Mouse (Mus musculus) megakaryocyte, embryonic 14.5 days (primary cell): ENCODE results near the gene Sgpp2. TPM values are rescaled to one million over a fixed set of nuclear protein-coding genes. Genes with fewer than 3 reads are reported as not detected.

Source experiments
- H3K27me3 ChIP-seq: replicated peaks from 2 replicates; pipeline ENCODE3; 2012; ENCODE audit warnings: inconsistent platforms
- H3K36me3 ChIP-seq: replicated peaks from 2 replicates; pipeline ENCODE3; 2012; ENCODE audit warnings: low read length, inconsistent platforms, mixed read lengths
- H3K4me1 ChIP-seq: 2 replicates; pipeline ENCODE4 v1.6.1; 2012; ENCODE audit warnings: inconsistent platforms
- H3K4me3 ChIP-seq: replicated peaks from 2 replicates; pipeline ENCODE3; 2012; ENCODE audit warnings: moderate library complexity, mild to moderate bottlenecking, inconsistent platforms
- H3K9me3 ChIP-seq: 2 replicates; pipeline ENCODE4 v1.6.1; 2012; ENCODE audit warnings: inconsistent platforms
- FLI1 ChIP-seq: IDR thresholded peaks from 2 replicates; pipeline ENCODE4 v1.6.1; 2012; ENCODE audit warnings: low read length, inconsistent platforms, mixed read lengths
- GATA1 ChIP-seq: IDR thresholded peaks from 3 replicates; pipeline ENCODE4 v1.6.1; 2012; ENCODE audit warnings: mixed read lengths, low read length, inconsistent platforms, borderline replicate concordance
- polyA plus RNA-seq: library from polyadenylated mRNA; stranded (reverse); fragments of >175 nt; gene quantifications from 2 replicates; pipeline ENCODE4 v1.2.3, GENCODE M21; 2012; ENCODE audit warnings: low replicate concordance; ENCODE audit not compliant: insufficient read depth

The Sgpp2 gene
- polyA plus RNA-seq, 1 experiment: not detected

DNA sequence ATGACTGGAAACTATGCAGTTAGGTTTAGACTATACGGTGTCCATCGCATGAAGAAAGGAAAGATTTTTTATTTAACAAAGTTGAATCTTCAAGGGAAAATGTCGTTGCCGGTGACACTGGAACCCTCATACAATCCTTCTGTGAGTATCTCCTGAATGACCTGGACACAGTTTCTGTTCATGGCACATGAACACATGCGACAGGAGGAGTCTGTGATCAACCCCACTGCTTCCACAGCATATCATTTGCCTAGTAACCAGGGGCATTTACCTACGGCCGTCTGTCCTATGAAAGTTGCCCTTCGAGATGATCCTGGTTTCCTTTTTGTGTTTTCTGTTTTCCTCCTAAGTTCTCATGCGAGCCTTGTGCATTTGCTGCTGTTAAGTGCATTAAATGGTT, 123.3 kb downstream of the Sgpp2 start:
- Histone ChIP-seq H3K27me3 (no peaks in the 10 kb centered on the region), H3K9me3 (no peaks in the 10 kb centered on the region), H3K4me3 (no peak overlapping the region), H3K36me3 (peaks cover 54% of the 10 kb centered on the region), H3K4me1 (peaks cover 24% of the 10 kb centered on the region)
- TF ChIP-seq GATA1: no peak
- no peak for TF ChIP-seq FLI1

DNA sequence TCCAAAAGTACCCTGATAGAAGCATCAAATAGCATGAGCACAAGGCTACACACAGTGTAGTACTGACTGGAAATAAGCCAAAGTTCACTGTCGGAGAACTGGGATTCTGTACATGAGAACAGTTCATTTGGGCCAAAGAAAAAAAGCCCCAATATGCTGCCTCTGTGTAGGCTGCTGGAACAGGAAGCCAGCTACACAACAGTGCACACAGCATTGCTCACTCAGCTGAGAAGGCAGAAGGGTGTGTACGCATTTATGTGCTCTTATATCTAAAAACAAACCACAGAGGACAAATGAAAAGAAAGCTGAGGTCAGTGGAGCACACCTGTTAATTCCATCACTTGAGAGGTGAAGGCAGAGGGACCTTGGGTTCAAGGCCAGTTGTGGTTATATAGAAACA, 125.8 kb downstream of the Sgpp2 start:
- no peak overlapping the region for H3K4me3 ChIP-seq
- TF ChIP-seq GATA1: no peak
- no peak for TF ChIP-seq FLI1
- peaks cover 18% of the 10 kb centered on the region for H3K4me1 ChIP-seq
- no peaks in the 10 kb centered on the region for H3K27me3 ChIP-seq
- no peaks in the 10 kb centered on the region for H3K9me3 ChIP-seq
- peaks cover 60% of the 10 kb centered on the region for H3K36me3 ChIP-seq

DNA sequence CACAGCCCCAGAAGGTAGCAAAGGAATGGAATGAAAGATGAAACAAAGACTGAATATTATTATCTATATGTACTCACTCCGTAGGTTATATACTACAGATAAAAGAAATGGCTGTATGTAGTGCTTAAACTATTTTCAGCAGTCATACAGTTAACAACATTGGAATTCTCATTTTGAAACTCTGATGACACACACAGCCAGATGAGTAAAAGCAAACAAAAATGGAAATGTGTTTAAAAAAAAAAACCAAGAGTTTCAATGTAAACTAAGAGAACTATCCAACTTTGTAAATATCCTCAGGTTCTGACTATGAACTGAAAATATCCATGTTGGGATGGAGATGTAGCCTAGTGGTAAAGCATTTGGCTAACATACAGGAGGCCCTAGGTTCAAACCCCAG, 126.3 kb downstream of the Sgpp2 start:
- Histone ChIP-seq H3K4me3 (no peak overlapping the region), H3K4me1 (peaks cover 18% of the 10 kb centered on the region), H3K36me3 (peaks cover 60% of the 10 kb centered on the region), H3K27me3 (no peaks in the 10 kb centered on the region), H3K9me3 (no peaks in the 10 kb centered on the region)
- TF ChIP-seq GATA1 (no peak), FLI1 (no peak)

DNA sequence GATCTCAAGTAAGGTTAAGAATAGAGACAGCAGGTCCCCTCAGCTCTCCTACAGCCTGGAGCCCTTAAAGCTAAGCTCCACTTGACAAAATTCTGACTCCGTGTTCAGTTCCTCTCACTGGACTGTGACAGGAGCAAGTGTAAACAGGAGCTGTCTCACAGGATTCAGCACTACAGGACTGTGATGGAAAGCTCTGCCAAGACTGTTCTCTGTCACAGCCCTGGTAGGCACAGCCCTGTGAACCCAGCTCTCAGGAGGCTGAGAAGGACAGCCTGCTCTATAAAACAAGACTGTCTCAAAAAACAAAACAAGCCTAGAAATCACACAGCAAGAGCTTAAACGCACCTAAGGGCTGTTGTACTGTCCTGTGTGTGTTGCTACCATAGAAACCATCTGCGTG, 127.0 kb downstream of the Sgpp2 start:
- TF ChIP-seq FLI1 (no peak), GATA1 (no peak)
- H3K27me3 ChIP-seq: no peaks in the 10 kb centered on the region
- H3K4me1 ChIP-seq: peaks cover 18% of the 10 kb centered on the region
- H3K4me3 ChIP-seq: no peak overlapping the region
- peaks cover 60% of the 10 kb centered on the region for H3K36me3 ChIP-seq
- no peaks in the 10 kb centered on the region for H3K9me3 ChIP-seq

DNA sequence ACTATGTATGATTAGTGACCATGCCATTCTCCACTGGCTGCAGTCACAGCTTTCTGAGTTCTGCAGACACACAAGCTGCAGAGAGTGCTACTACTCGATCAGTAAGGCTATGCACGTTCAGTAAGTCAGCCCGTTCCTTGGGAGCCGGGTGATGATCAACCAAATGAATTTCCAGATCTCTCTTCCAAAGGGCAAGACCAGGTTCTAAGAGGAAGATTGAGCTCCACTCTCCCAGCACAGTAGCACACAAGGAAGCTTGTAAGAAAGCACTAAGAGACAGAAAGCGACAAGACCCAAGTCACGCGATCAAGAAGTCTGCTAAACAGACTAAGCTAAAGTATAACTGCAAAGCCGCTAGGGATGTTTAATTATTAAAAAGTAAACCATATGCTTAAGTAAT, 130.6 kb downstream of the Sgpp2 start:
- Histone ChIP-seq H3K27me3 (no peaks in the 10 kb centered on the region), H3K4me1 (peaks cover 13% of the 10 kb centered on the region), H3K9me3 (no peaks in the 10 kb centered on the region), H3K4me3 (no peak overlapping the region), H3K36me3 (peaks cover 76% of the 10 kb centered on the region)
- TF ChIP-seq GATA1 (no peak), FLI1 (no peak)

DNA sequence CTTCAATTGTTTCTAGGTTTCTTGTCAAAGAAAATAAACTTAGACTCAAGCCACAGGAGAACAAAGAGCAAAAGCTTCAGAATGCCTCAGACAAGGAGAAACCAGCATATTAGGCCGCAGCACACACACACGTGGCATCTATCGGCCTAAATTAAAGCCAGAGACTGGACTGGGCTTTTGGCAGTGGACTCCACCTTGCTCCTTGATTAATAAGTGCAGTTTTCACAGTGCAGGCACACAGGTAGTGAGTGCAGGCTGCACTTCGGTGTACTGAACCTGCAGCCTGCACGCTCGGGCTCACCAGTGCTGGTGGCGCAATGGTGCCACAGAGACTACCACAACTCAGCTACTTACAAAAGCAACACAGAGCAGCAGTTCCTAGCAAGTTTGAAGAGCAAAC, 132.9 kb downstream of the Sgpp2 start:
- Histone ChIP-seq H3K4me1 (peaks cover 5% of the 10 kb centered on the region), H3K36me3 (peaks cover 86% of the 10 kb centered on the region), H3K9me3 (no peaks in the 10 kb centered on the region), H3K4me3 (no peak overlapping the region), H3K27me3 (no peaks in the 10 kb centered on the region)
- no peak for TF ChIP-seq FLI1
- no peak for TF ChIP-seq GATA1

DNA sequence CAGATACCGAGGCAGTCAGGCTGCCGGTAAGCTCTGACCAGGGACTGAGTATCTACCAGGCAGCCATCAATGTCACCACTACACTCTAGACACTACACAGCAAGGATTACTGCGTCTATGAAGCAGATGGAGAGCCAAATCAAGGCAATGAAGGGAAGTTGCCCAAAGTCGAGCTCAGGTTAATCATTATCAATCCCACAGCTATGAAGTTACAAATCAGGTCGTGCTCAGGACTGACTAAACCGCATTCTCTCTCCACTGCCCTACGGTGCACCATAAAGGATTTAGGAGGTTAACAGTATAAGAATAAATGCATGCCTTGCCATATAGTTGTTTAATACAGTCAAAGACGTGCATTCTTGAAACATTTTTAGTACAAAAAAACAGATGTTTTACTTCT, 136.1 kb downstream of the Sgpp2 start:
- no peak overlapping the region for H3K4me3 ChIP-seq
- no peaks in the 10 kb centered on the region for H3K9me3 ChIP-seq
- peaks cover 90% of the 10 kb centered on the region for H3K36me3 ChIP-seq

DNA sequence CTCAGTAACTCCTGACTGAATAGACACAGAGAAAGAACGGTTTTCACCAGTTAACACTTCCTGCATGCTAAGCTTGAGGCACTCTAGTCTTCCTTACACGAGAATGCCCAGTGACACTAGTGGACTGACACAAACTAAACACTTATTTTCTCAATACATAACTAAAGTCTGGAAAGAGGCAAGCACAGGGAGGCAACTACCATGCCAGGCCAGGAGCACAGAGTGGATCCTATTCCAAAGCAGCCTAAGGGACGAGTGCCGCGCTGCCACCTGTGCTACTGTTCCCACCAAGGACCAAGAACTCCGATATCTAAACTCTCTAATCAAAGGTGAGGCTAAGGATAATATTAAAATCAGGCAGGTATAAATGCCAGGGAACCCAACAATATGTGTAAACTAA, 136.6 kb downstream of the Sgpp2 start:
- no peaks in the 10 kb centered on the region for H3K9me3 ChIP-seq
- TF ChIP-seq GATA1: no peak
- TF ChIP-seq FLI1: no peak
- H3K4me1 ChIP-seq: peaks cover 10% of the 10 kb centered on the region
- peaks cover 90% of the 10 kb centered on the region for H3K36me3 ChIP-seq
- H3K4me3 ChIP-seq: no peak overlapping the region
- H3K27me3 ChIP-seq: no peaks in the 10 kb centered on the region

More for the DNA sequence above, 136.1 kb downstream of the Sgpp2 start:
- no peak for TF ChIP-seq GATA1
- Histone ChIP-seq H3K27me3 (no peaks in the 10 kb centered on the region), H3K4me1 (peaks cover 10% of the 10 kb centered on the region)

DNA sequence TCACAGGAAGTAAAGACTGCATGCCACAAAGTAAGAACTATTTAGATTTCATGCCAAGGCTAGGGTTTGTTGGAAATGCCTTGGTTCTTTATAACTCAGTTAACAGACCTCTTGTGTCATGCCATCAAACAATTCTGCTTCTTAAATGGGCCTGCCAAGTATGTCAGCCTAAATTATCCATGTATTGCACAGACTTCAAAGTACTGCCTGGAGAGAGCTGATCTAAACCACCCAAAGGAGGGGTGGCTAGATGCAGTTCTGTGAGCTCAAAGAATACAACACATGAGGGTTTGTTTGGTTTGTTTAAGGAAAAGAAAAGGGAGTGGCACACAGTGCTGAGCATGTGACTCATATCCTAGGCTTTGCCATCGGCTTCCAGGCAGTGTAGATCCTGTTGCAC, 137.9 kb downstream of the Sgpp2 start:
- no peaks in the 10 kb centered on the region for H3K27me3 ChIP-seq
- no peak overlapping the region for H3K4me3 ChIP-seq
- peaks cover 10% of the 10 kb centered on the region for H3K4me1 ChIP-seq
- peaks cover 93% of the 10 kb centered on the region for H3K36me3 ChIP-seq
- TF ChIP-seq FLI1 (no peak), GATA1 (no peak)
- no peaks in the 10 kb centered on the region for H3K9me3 ChIP-seq

DNA sequence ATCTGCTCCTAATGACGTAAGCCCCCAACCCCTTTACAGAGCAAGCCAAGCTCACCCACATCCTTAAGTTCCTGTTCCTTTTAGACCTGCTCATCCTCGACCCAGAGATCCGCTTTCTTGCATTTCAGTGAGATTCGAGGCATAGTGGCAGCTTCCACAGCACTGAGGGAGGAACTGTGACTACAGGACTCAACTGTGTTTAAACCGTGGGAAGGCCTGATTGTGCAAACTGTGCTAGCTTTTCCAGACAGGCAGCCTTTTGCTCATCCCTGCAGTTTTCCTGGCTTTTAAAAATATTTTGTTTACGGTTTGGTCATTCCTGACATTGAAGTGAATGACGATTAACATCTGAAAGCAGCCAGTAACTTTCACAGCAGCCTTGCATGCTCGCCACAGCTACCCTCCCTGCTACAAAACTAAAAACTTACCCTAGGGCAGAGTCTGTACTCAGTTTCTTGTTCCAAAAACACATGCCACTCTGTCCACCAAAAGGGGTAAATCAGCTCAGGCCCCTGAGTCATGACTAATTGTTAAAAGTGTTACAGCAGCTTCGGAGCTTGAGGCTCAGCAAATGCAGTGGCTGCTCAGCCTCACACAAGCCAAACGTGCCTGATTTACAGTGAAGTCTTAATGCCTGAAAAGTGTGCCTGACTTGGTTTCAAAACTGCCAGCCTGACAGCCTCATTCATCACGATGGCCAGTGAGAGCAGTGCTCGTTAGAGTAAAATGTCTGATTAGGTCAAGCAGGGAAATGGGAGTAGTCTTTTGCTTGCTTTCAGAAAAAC, 141.1 kb downstream of the Sgpp2 start:
- peaks cover 91% of the 10 kb centered on the region for H3K36me3 ChIP-seq

More for the DNA sequence above, 141.1 kb downstream of the Sgpp2 start:
- H3K27me3 ChIP-seq: no peaks in the 10 kb centered on the region
- no peaks in the 10 kb centered on the region for H3K9me3 ChIP-seq
- H3K4me3 ChIP-seq: no peak overlapping the region
- TF ChIP-seq GATA1: no peak
- TF ChIP-seq FLI1: no peak
- peaks cover 10% of the 10 kb centered on the region for H3K4me1 ChIP-seq
